Mouse (Mus musculus): ENCODE results near the gene Rbfox1.
A peak's percentile ranks its signal among the peaks of the same experiment; 100 is the strongest.

Rbfox1 gene

GRCm38 (mm10) chr16:7038639-7039260, 1153.6 kb downstream of the Rbfox1 start:
- DNase-seq (ENCODE audit: low read depth) = no peak

DNA sequence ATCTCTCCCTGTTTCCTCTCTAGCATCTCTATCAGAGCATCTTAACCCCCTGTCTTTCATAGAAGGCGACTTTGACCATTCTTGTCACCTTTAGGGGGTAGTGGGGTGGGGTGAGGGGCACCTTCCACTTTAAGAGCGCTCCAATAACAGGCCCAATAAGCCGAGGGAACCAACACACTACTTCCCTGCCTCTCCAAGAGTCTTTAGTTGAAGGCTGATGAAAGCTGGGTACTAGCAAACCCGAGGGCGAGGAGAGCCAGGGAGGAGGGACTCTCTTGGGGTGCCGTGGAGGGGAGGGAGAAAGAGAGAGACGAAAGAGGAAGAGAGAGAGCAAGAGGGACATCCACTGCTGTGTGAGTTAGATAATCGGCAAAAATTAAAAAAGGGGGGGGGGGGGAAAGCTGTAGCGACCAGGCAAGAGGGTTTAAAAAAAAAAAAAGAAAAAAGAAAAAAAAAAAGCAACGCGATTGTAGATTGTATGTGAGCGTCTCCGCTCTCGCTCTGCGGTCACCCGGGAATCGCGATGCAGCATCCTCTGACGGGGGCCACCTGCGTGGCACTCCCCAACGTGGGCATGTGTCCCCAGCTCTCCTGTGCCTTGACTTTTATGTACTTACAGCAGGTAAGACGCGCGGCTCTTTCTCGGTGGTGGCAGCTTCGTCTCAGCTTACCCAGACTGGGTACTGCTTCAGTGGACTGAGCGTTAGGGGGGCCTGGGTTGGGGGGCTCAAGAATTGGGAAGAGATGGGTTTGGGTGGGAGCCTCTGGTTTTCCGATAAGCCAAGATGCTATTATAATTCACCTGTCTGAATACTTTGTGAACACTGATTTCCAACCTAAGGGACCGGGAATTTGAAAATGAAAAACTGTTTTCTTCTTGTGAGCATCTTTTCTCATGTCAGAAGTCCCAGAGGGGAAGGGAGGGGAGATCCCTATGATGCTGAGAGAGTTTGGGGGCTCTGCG, 1154.5 kb downstream of the Rbfox1 start:
- DNase-seq (ENCODE audit: low read depth) = no peak

- DNase-seq (ENCODE audit: low read depth) = no peak
These were observed 1155.5 kb downstream of the Rbfox1 start for GRCm38 (mm10) chr16:7040691-7041090.

- no peak for DNase-seq (ENCODE audit: low read depth)
These were observed 1162.3 kb downstream of the Rbfox1 start for GRCm38 (mm10) chr16:7047421-7047820.

GRCm38 (mm10) chr16:7049162-7049971, 1164.2 kb downstream of the Rbfox1 start:
- peak; percentile 3 for DNase-seq (ENCODE audit: low read depth)

DNA sequence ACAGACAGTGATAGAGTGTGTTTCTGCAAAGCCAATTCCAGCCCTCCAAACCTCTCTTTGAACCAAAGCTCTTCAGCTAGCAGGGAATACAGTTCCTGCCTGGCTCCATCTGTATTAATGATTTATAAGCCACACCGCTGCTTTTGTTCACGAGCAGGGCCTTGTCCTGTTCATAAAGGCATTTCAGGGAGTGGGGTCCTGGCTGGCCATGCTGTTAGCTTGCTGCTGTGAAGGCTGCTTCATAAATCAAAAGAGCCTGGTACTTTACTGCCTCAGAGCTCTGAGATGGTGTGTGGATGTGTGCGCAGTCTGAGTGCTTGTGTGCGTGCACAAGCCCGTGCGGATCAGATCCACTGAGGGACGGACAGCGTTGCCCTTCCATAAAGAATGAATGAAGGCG, 1165.8 kb downstream of the Rbfox1 start:
- DNase-seq (ENCODE audit: low read depth) = no peak

- DNase-seq (ENCODE audit: low read depth) = no peak
These were observed 1166.8 kb downstream of the Rbfox1 start for GRCm38 (mm10) chr16:7051991-7052390.

- no peak for DNase-seq (ENCODE audit: low read depth)
These were observed 1167.3 kb downstream of the Rbfox1 start for GRCm38 (mm10) chr16:7052408-7052807.

DNA sequence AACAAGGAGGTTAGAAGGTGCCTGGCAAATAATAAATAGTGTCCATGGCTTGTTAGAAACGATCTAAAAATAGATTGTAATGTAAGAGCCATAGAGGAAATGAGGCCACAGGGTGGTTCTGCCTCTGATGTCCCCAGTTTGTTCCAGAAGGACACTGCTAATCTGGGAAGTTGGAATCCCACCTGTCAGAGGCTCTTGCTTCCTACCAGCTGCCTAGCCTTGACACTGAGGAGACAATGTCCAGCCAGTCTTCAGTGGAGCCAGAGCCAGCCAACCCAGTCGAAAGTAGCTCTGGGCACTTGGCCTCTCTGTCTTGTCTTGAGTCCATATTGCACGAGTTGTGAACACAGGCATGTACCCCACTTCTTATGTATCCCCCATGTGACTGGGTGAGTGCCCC, 1172.6 kb downstream of the Rbfox1 start:
- no peak for DNase-seq (ENCODE audit: low read depth)

DNA sequence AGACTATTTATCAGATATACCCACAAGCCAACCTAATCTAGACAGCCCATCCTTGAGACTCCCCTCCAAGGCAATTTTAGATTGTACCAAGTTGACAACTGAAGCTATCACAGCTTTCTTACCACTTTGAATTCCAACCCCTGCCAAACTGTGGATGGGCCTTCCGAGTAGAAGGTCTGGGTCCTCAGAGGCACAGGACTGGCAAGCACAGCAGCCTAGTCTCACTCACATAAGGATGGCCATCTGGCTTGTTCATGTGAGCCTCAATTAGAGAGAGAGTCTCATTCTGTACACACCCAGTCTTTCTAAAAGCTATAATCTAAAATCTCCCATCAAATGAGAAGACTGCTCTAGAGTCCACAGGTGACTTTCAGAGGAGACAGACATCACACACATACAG, 1173.4 kb downstream of the Rbfox1 start:
- DNase-seq (ENCODE audit: low read depth) = no peak

- DNase-seq (ENCODE audit: low read depth) = no peak
These were observed 1174.4 kb downstream of the Rbfox1 start for GRCm38 (mm10) chr16:7059596-7059995.

DNA sequence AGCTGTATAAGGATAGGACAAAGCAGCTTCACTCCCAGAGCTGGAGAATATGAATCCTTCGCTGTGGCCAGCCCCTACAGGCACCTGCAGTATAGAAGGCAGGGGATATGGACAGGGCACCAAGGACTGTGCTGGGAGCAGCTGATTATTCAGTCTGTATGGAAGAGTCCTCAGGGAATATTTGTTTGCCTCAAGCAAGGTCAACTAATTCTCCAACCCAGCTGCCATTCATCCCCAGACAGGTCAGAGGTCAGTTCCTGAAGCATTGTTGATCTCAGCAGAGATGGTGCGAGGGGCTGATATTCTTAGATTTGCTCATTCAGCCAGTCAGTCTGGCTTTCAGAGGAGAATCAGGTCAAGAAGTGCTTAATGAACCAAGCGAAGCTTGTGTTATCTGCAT, 1175.7 kb downstream of the Rbfox1 start:
- no peak for DNase-seq (ENCODE audit: low read depth)

- DNase-seq (ENCODE audit: low read depth) = no peak
These were observed 1177.4 kb downstream of the Rbfox1 start for GRCm38 (mm10) chr16:7062512-7062911.

DNA sequence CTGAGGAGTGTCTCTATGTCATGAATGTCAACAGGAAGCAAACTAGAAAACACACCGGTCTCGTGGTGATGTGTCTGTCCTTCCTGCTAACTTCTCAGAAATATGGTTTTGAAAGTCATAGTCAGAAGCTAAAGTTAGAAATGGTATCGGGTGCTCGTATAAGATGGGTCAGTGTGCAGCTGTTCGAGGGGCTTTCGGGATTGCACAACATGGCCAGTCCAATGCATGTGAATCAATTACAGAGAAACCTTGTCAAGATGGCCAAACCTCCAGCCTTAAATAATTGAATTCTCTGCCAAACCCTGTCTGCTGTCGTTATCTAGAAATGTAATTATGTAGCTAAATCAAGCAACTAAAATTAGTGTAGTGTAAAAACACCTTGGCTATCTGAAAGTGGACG, 1182.0 kb downstream of the Rbfox1 start:
- no peak for DNase-seq (ENCODE audit: low read depth)

- no peak for DNase-seq (ENCODE audit: low read depth)
These were observed 1184.4 kb downstream of the Rbfox1 start for GRCm38 (mm10) chr16:7069599-7069998.

DNA sequence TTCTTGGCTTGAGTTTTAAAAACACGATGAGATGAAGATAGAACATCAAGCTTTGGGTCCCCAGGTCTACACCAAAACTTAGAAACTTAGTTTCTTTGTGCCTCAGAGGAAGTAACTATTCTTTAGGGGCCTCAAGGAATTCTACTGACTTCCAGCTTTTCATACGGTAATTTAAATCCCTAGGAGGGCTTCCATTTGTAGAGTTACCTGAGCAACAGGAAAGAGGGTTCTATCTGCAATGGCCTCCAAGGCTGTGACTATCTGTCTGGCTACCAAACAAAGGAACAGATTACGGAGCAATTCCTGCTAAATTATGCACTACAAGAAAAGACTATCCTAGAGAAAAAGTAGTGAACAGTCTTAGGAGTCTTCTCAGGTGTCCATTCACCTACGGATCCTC, 1189.6 kb downstream of the Rbfox1 start:
- no peak for DNase-seq (ENCODE audit: low read depth)

- no peak for DNase-seq (ENCODE audit: low read depth)
These were observed 1190.6 kb downstream of the Rbfox1 start for GRCm38 (mm10) chr16:7075749-7076148.

DNA sequence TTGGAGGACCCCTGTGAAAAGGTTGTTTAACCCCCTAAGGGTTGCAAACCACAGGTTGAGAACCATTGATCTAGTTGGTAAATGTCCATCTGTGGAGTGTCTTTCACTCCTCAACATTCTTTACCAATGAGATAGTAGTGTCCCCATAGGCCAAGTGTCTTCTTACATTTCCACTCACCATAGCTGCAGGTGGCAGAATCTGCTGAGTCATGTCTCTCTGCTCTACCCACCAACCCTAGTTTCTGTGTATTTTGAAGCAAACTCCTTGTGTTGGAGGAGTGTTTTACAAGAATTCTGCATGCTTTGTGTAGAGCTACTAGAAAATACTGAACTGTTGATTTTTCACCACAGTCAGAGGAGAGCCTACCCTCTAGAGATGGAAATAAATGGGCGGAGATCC, 1191.2 kb downstream of the Rbfox1 start:
- DNase-seq (ENCODE audit: low read depth) = no peak

DNA sequence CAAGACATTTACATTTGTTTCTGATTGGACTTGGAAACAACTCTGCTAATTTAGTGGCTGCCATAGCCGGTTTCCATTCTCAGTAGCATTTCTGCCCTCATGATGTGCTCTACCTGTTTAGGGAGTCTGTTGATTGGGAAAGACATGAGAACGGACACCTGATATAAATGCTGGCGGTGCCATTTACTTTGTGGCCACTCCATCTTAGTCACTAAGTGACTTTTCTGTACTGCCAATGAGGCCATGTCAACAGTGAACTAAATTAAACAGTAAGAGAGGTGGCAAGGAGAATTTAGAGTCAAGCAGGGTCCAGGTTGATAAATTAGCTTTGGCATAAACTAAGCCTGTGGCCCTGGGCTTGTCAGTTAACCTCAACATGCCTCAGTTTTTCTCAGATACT, 1191.6 kb downstream of the Rbfox1 start:
- DNase-seq (ENCODE audit: low read depth) = no peak

GRCm38 (mm10) chr16:7081074-7081568, 1196.0 kb downstream of the Rbfox1 start:
- DNase-seq (ENCODE audit: low read depth) = no peak

GRCm38 (mm10) chr16:7081684-7082255, 1196.6 kb downstream of the Rbfox1 start:
- no peak for DNase-seq (ENCODE audit: low read depth)

DNA sequence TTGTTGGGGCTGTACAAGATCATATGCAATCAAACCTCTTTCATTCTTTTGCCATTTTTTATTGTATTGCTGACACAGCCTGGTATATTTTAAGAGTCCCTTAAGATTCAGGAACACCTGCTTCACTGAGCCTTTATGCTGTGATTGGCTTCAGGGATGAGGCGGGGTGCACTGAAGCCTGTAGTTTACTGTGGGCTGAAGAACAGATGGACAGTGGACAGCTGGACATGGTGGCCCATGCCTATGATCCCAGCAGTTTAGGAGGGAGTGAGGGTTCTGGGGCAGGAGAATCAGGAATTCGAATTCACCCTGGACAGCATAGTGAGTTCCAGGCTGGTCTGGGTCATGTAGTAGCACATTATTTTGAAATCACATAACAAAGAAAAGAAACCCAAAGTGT, 1198.8 kb downstream of the Rbfox1 start:
- DNase-seq (ENCODE audit: low read depth) = no peak

Measured in induced T-regulatory cell, adult 2 months (primary cell).